Mouse (Mus musculus): ENCODE data around the gene Wwp2.

DNA sequence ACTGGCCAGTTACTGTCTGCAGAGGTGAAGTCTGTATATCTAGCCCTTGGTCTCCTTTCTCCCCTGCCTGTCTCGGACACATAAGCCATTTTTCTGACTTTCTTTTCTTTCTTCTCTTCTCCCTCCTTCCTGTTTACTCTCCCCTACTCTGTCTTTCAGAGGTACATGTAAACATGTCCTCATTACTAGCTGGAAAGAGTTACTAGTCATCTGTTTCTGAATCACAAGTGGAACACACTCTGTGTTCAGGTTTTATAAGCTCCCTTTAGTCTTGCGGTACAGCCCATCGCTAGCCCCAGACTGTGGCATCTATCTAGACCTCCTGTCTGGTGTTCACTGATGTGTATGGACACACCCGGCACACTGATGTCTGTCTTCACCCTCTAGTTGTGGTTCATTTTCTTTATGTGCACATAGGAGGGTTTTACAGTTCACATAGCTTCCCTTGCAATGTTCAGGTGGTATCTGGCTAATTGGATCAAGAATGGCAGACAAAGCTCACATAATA, 12.3 kb downstream of the Wwp2 start:
- TF ChIP-seq MAFK (IDR thresholded peaks at IDR 0.05; ENCODE audit: insufficient read depth, low read depth, low read length): no peak
- no peak for TF ChIP-seq ZNF384 (IDR thresholded peaks at IDR 0.05; ENCODE audit: low read depth, low read length)
- no peak for TF ChIP-seq HCFC1 (IDR thresholded peaks at IDR 0.05; ENCODE audit: borderline replicate concordance, insufficient read depth, low read length)
- no peak for TF ChIP-seq ZC3H11A (IDR thresholded peaks at IDR 0.05; ENCODE audit: borderline replicate concordance, low read depth, low read length)

Data from ES-E14 (cell line).